Mouse (Mus musculus): Measurements from ENCODE around the gene Fbxw25.

DNA sequence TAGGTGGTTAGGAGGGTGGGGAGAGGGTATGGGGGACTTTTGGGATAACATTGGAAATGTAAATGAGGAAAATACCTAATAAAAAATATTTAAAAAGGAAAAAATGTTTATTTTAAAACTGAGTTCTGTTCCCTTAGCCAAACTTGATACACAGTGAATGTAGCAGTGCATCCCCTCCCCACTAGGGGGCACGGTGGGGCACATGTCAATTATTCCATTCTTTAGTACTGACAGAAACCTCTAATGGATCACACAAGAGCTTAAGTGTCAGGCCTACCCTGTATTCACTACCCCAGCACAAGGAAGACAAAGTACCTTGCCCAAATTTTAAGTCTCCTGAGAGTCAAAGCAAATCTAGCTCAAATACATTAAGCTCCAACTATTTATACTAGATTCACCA lies 20.8 kb upstream of the Fbxw25 start:
- TF ChIP-seq CTCF (IDR thresholded peaks at IDR 0.05; ENCODE audit: low read depth) (peak; percentile 74), EP300 (optimal IDR thresholded peaks at IDR 0.05) (no peak)

Measured in stomach, postnatal 0 days (tissue).